Comparison of ENCODE assay signal across 15 mouse cellular contexts in the genomic region with DNA sequence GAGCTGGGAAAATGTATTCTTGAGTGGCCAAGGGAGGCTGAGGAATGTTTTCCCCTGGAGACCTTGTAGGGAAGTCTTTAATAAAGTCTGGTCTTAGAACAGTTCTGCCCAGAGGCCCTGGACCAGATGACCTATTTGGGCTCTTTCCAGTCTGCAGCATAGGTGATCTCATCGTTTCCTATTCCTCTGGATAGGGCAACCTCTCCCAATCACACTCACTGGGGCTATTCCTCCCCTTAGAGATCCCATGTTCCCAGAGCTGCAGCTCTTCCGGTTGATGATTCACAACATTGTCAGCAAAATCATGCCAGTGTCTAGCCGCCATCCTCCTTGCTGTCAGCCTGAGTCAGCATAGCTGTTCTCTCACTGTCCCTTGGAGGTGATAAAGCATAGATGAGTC.
A peak's percentile ranks its signal among the peaks of the same experiment; 100 is the strongest.
DNase-seq lines count a peak whose midpoint lies in the region; ATAC-seq lines count a peak whose summit lies in the region.
"Had no signal": no experiment of that assay in that cellular context is flagged by ENCODE, and none has a peak within 500 bp of the region (broad histone marks: within the 10 kb centered on the region; RNA-seq: fewer than 3 reads in every experiment).

No protein-coding gene starts in this region.

- H3K36me3 ChIP-seq in neural tube, embryonic 15.5 days: no peaks in the 10 kb centered on the region
- H3K36me3 ChIP-seq: forebrain, embryonic 12.5 days; hindbrain, embryonic 15.5 days; liver, embryonic 13.5 days; midbrain, embryonic 10.5 days; neural tube, embryonic 12.5 days had no signal

- H3K27me3 ChIP-seq in neural tube, embryonic 15.5 days (replicated peaks): peaks cover 39% of the 10 kb centered on the region

- H3K4me1 ChIP-seq in neural tube, embryonic 15.5 days: no peaks in the 10 kb centered on the region
- H3K4me1 ChIP-seq: forebrain, embryonic 12.5 days; liver, embryonic 13.5 days; midbrain, embryonic 10.5 days; neural tube, embryonic 12.5 days had no signal

- H3K9me3 ChIP-seq in neural tube, embryonic 15.5 days (replicated peaks): no peaks in the 10 kb centered on the region
- H3K9me3 ChIP-seq: forebrain, embryonic 12.5 days; hindbrain, embryonic 15.5 days; liver, embryonic 13.5 days; midbrain, embryonic 10.5 days; neural tube, embryonic 12.5 days had no signal

- WGBS in neural tube, embryonic 15.5 days: 65% methylated on average over 3 of the region's 3 CpGs

- no peak overlapping the region for H3K9ac ChIP-seq in neural tube, embryonic 15.5 days (replicated peaks)
- H3K9ac ChIP-seq: forebrain, embryonic 12.5 days; hindbrain, embryonic 15.5 days; liver, embryonic 13.5 days; neural tube, embryonic 12.5 days had no signal

- intact Hi-C loops in left cerebral cortex, postnatal 10 days (cut with DNase I): no loop called here

- no peak overlapping the region for H3K4me3 ChIP-seq in neural tube, embryonic 15.5 days (replicated peaks)
- H3K4me3 ChIP-seq: forebrain, embryonic 12.5 days; hindbrain, embryonic 15.5 days; layer of hippocampus, adult 2 months; liver, embryonic 13.5 days; midbrain, embryonic 10.5 days; neural tube, embryonic 12.5 days had no signal

- H3K27ac ChIP-seq in neural tube, embryonic 15.5 days (replicated peaks): no peak overlapping the region
- H3K27ac ChIP-seq: forebrain, embryonic 12.5 days; hindbrain, embryonic 15.5 days; layer of hippocampus, adult 2 months; liver, embryonic 13.5 days; midbrain, embryonic 10.5 days; neural tube, embryonic 12.5 days had no signal

- ATAC-seq in neural tube, embryonic 15.5 days (ENCODE audit: low FRiP score): no peak

- H3K4me2 ChIP-seq in neural tube, embryonic 15.5 days: no peak overlapping the region
- H3K4me2 ChIP-seq: forebrain, embryonic 12.5 days; hindbrain, embryonic 15.5 days; liver, embryonic 13.5 days; neural tube, embryonic 12.5 days had no signal

- DNase-seq in adrenal gland, adult 8-10 months: peak; percentile 39
- DNase-seq in adrenal gland, adult 18-20 months (ENCODE audit: low spot score in 2 of 2): no peak
- peak; percentile 16 to 28 for DNase-seq in kidney, adult 8-10 months
- DNase-seq in kidney, postnatal 10 days: no peak
- DNase-seq in 3T3-L1 (ENCODE audit: low read depth, low spot score): peak; percentile 97
- DNase-seq in fat pad, adult 2 months (ENCODE audit: extremely low read depth, low read depth, low spot score): peak; percentile 10
- DNase-seq in left cerebral cortex, postnatal 10 days (ENCODE audit: extremely low spot score in 1 of 2, low spot score in 2 of 2): no peak
- DNase-seq: cerebellum, adult 8-10 months; liver, embryonic 13.5 days had no signal

Comparison
In these comparisons a context has a peak if more than half of its experiments do, and no peak if none do; other contexts are left out.
1. DNase-seq: peak in adrenal gland, adult 8-10 months (single experiment), kidney, adult 8-10 months (2 of 2), 3T3-L1 (single experiment) and fat pad, adult 2 months (single experiment); none in adrenal gland, adult 18-20 months (0 of 2), kidney, postnatal 10 days (single experiment) and left cerebral cortex, postnatal 10 days (0 of 2).